Mouse (Mus musculus) right cerebral cortex, postnatal 14 days (tissue): ENCODE results near the gene Gkn3.
A peak's percentile ranks its signal among the peaks of the same experiment; 100 is the strongest.

Source experiments
- DNase-seq: peaks from one replicate; pipeline ENCODE4 v3.0.0; 2022

Gkn3 gene

GRCm38 (mm10) chr6:87350829-87351228 is 37.9 kb downstream of the Gkn3 start, which contains the start of gene Gkn1:
Gkn1 (minus strand) TSS chr6:87350942.
- no peak for DNase-seq

DNA sequence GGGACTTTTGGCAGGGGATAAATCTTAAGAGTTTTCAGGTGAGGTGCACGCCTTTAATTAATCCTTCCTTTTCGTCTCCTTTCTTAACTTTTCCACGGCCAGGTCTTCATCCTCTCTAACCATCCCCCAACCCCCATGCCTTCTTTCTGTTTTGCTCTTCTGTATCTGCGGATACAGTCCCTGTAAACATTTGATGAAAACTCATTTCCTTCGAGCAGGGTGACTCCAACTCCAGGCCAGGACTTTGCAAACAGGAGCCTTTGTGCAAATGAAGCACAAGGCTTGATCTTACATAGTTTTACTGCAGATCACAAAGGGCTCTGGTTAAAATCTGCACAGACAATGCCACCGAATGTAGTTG is 52.8 kb downstream of the Gkn3 start:
- no peak for DNase-seq

GRCm38 (mm10) chr6:87335091-87335934 is 53.4 kb downstream of the Gkn3 start, which contains the start of gene Antxr1:
Antxr1 (minus strand) TSS chr6:87335821.
- DNase-seq: peak; percentile 51

DNA sequence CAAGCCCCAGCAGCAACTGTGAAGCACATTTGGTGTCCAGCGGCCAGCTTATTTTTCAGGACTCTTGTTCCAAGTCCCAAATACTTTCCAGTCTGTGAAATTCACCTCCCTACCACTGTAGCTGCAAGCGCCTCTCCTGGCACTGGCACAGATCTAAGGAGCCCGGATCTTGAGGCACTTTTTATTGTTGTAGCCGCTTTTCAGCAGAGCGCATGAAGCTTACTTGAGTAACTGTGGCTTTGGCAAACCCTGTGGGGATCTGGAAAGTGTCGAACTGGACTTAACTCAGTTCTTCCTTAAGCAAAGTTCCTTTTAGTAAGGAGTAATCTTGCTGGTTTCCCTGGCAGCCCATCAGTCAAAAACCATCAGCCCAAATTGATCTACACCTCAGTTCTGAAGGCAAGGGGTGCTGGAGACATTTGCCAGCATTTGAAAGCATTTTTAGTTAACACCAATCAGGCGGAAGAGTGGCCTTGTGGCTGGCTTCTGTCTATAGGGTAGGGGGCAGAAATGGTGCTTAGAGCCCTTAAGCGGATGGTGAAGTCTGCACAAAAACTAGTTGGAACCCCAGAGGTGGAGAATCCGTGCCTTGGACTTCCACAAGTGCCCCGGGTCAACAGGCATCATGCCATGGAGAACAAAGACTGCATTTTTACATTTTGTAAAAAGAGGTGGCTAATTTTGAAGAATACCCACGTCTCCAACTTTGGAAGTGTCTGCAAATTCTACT is 54.2 kb downstream of the Gkn3 start:
- peak; percentile 54 for DNase-seq
